Mouse (Mus musculus) fibroblast of lung, adult 2 months (primary cell): ENCODE results near the gene Sf3b1.
A peak's percentile ranks its signal among the peaks of the same experiment; 100 is the strongest.
"Not testable (repeated sequence)": the region's sequence is repeated elsewhere in the genome, so short reads cannot be mapped to it uniquely, and the experiment has no call there.

Experiments
- DNase-seq: peaks from one replicate; pipeline ENCODE4 v3.0.0-alpha.2; 2011; ENCODE audit warnings: low read depth

Gene Sf3b1

GRCm38 (mm10) chr1:55027966-55028365 is 685 bp upstream of the Sf3b1 start:
- DNase-seq: no peak

- DNase-seq: peak; percentile 4
Measured at GRCm38 (mm10) chr1:55026444-55027252, 633 bp downstream of the Sf3b1 start.

DNA sequence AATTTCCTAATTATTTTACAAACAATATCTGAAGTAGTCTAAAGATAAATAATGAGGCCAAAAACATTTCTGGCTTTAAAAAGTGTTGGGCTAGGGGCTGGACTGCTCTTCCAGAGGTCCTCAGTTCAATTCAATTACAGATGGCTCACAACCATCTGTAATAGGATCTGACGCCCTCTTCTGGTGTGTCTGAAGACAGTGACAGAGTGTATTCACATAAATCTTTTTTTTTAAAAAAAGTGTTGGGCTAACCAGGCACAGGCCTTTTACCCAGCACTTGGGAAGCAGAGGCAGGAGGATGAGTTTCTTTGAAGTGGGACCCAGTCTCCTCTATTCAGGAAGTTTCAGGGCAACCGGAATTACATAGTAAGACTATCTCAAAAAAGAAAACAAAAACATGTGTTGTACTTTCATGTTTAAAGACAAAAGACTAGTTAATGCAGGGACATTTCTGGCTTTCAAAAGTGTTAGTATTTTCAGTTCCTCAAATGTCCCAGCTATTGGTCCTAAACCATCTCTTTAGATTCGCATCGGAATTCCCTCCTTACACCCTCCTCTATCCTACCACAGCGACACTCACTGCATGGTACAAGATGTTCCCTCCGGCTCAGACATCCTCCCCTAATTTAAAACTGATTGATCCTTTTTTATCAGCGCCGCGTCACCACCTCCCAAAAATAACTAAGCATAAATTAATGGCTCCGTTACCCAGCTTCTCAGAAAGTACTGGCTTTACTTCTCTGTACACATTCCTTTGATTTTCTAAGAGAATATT is 1.4 kb downstream of the Sf3b1 start:
- DNase-seq: no peak

GRCm38 (mm10) chr1:55021907-55022306 is 5.4 kb downstream of the Sf3b1 start:
- no peak for DNase-seq

GRCm38 (mm10) chr1:55012513-55012912 is 14.8 kb downstream of the Sf3b1 start:
- no peak for DNase-seq

DNA sequence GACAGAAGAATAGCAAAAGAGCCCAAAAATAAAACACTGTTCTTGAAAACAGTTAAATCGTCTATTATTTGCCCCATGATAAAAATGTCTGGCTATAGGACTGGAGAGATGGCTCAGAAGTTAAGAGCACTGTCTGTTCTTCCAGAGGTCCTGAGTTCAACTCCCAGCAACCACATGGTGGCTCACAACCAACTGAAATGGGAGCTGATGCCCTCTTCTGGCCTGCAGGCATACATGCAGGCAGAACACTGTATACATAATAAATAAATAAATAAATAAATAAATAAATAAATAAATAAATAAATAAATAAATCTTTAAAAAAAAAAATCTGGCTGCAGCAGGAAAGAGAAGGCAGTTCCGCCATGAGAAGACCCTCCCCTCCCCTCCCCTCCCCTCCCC is 19.0 kb downstream of the Sf3b1 start:
- not testable (repeated sequence) for DNase-seq

- peak; percentile 17 for DNase-seq
Measured at GRCm38 (mm10) chr1:54993581-54993980, 33.7 kb downstream of the Sf3b1 start.

GRCm38 (mm10) chr1:54986248-54986647 is 41.0 kb downstream of the Sf3b1 start:
- DNase-seq: no peak

GRCm38 (mm10) chr1:54985831-54986230 is 41.5 kb downstream of the Sf3b1 start:
- DNase-seq: no peak

- DNase-seq: no peak
Measured at GRCm38 (mm10) chr1:54984154-54984553, 43.1 kb downstream of the Sf3b1 start.

GRCm38 (mm10) chr1:54983339-54983738 is 43.9 kb downstream of the Sf3b1 start:
- DNase-seq: peak; percentile 54

DNA sequence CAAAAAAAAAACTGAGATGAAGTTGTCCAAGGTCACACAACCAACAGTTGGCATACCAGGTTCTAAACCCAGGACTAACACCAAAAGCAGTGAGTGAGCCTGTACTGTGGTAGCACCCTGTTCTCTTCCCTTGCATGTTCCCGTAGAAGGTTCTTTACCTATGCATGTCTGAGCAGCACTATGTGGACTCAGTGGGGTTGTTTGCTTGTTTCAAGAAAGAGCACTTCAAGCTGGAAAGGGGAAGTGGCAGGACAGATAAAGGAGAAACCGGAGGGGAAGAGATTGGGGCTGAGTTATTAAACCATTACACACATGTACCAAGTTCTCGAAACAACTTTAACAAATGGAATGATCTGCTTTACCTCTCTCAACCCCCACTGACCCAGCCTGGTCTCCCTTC is 44.6 kb downstream of the Sf3b1 start:
- no peak for DNase-seq

GRCm38 (mm10) chr1:54979226-54979984 is 47.9 kb downstream of the Sf3b1 start:
- DNase-seq: peak; percentile 12

GRCm38 (mm10) chr1:54971687-54972404 is 55.4 kb downstream of the Sf3b1 start:
- DNase-seq: no peak

- DNase-seq: no peak
Measured at GRCm38 (mm10) chr1:54966858-54967257, 60.4 kb downstream of the Sf3b1 start.

DNA sequence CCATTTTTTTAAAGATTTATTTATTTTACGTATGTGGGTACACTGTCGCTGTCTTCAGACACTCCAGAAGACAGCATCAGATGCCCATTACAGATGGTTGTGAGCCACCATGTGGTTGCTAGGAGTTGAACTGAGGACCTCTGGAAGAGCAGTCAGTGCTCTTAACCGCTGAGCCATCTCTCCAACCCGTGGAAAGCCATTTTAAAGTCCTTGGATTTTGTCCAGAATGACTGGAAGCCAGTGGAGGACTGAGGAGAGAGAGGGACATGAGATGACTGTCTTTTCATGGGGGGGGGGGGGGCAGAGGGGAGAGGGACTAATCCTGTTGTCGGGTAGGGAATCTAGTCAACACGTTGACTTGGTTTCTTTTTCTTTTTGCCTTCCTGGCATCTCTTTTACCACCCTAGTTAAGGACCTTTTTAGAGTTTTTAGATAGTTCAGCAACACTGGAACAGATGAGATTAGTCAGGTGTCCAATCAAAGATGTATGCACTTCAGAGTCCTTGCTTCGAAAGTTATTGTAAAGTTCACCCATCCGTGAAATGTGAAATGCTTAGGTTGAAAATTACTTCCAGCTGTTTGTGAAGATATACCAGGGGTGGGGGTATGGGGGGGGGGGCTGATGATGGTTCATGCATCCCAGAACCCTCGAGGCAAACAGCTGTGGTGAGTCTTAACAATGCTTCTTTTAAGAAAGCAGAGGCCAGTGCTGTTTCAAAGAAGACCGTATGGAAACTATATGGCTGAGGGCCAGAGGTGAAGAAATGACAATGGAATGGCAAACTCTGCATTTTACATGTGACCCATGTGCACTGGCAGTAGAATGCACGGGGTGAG is 61.9 kb downstream of the Sf3b1 start:
- no peak for DNase-seq

DNA sequence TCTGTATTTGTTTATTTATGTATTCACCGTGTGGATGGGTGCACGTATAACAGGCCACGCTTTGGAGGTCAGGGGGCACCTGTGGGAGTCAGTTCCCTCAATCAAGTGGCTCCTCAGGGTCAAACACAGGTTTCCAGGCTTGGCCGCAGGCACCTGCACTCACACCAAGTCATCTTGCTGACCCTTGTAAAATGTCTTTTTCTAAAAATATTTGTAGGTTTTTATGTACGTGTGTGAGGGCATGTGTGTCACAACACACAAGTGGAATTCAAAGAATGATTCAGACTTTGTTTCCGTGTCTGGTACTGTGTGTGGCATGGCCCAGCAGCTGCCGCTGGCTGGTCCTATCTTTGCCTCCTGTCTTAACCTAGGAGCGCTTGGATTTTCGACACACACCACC is 65.6 kb downstream of the Sf3b1 start:
- no peak for DNase-seq

- DNase-seq: peak; percentile 36
Measured at GRCm38 (mm10) chr1:54960613-54961165, 66.6 kb downstream of the Sf3b1 start.

DNA sequence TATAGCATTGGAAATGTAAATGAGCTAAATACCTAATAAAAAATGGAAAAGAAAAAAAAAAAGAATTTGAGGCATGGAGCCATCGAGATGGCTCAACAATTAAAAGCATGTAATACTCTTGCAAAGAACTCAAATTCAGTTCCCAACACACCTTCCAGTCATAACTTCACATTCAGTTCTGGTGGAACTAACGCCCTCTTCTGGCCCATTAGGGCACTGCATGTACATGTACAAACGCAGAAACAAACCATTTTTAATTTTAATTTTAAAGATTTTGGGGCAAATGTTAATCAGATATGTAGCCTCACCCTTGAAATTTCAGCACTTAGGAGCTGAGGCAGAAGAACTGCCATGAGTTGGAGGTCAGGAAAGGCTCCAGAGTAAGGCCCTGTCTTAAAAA is 68.8 kb downstream of the Sf3b1 start:
- no peak for DNase-seq

- DNase-seq: not testable (repeated sequence)
Measured at GRCm38 (mm10) chr1:54956995-54957394, 70.3 kb downstream of the Sf3b1 start.

- DNase-seq: no peak
Measured at GRCm38 (mm10) chr1:54954856-54955255, 72.4 kb downstream of the Sf3b1 start.
